Mouse (Mus musculus) right cerebral cortex, postnatal 10 days (tissue): Measurements from ENCODE around the gene Fahd2a.

Experiments used
- DNase-seq, 2 experiments: peaks; one replicate each; pipeline ENCODE4 v3.0.0; 2021; ENCODE audit warnings: low spot score in 2 of 2

The Fahd2a gene

DNA sequence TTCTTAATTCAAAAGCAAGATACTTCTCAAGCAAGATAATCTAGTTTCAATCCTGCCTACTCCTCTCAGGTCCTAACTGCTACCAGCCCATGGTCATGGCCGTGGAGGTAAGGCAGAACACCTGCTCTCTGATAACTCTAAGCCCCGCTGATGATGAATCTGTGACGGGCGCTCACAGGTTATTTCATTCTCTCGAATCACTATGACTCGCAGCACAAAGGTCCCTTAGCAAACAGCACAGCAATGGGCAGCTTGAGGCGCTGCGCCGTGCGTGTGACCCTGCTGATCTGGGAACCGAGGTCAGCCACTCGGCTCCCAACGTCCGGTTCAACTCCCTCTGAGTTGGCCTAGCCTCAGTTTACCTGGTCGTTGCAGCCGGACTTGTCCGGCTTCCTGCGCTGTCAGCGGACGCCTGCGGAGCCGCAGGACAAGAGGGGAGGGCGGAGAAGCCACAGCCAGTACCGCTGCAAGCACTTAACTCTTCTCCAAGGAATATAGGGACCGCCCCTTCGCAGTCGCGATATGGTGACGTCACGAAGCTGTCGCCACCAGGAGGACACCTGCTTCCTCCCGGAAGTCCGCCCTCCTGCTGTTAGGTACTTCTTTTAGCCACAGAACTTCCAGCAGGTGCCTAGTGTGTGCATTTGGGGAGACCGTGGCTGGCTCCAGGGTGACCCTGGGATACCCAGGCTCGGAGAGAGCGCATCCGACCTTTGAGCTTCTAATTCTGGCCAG lies at the start of gene Fahd2a:
Fahd2a (minus strand) TSS at position 511 of the 735 bp plus-strand sequence.
- DNase-seq: peak; percentile 94

DNA sequence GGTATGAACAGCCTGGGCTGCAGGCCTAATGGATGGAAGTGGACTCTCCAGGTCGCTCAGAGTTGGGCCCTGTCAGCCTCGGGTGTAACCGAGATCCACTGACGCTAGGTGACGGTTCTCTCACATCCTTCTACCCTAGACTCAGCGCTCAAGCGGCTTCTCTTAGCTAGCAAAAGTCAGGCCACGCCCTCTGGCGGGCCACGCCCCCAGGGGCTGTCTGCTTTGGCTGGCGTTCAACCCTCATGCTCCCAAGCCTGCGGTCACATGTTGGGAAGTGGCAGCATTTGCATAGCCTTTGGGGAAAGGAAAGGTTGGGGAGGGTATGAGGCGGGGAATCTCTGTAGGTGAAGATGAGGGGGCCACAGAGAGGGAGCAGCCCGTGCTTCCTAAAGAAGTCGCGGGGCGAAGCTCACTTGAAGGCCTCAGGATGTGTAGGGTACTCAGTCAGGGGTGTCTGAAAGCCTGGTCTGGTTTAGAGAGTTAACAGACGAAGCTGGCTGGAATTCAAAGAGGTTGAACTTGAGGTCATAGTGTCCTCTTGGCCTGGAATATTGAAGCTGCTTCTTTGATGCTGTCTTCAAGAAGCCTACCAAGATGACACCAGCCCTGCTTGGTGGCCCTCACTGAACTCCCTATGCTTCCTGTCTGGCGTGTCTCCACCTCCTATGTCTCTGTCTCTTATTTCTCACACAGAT lies 40.3 kb upstream of the Fahd2a start:
- peak; percentile 60 to 62 for DNase-seq

DNA sequence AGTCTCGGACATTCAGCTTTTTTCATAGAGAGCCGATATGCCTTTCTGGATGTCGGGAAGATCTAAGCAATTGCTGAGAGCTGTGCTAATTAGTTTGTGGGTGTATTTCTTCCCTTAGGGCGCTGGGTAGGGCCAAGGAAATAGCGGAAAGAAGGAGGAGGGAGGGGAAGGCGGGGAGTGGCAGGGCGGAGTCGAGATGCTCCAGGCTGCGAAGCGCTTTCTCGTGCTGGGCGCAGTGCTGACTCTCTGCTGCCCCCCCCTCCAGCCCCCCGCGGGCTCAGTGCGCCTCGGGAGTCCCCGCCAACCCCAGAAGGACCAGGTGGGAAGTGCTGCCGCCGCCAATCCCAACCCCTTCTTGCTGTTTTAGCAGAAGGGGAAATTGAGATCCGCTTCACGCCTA lies 38.6 kb upstream of the Fahd2a start:
- DNase-seq: no peak

DNA sequence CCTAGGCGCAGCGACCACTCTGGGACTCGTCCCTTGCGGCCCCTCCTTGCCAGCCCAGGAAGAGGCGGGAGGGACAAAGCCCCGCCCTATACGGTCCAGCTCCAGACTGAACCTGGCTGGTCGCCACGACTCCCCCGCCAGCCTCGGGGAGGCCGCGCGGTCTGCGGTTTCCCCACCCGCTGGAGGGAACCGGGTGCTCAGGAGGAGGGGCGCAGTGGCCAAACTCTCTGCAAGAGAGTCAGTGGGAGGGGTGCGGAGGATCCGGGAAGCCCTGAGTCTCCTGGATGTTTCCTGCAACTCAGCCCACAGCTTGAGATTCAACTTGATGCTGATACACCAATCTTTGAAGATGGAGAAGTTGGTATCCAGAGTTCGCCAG lies 38.2 kb upstream of the Fahd2a start:
- peak; percentile 56 to 71 for DNase-seq

DNA sequence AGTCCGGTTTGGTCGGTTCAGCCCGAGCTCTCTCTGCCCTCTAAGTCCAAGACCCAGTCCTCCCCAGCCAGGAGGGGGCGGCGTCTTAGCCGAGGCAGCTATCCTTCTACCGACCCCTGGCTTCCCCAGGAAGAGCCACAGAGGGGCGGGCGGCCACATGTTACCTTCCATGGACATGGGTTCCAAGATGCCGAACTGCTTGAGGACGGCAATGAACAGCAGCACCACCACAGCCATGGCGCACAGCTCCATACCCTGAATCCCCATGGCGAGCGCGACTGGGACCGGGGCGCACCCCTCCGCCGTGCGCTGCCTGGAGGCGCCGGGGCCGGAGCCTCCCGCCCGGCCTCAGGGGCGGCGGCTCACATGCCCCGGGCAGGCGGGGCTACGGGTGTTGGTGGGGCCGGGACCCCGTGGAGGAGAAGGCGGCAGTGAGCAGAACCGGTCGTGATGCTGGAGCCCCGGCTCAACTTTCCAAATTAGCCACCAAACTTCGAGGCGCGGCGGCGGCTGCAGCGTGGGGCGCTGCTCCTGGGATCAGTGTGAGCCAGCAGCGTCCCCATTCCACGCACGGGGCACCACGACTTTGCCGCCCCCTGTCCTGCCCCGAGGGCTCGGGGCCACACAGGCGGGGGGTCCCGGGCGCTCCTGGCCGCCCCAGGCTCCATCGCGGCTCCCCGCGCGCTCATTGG lies 37.6 kb upstream of the Fahd2a start:
- no peak for DNase-seq

DNA sequence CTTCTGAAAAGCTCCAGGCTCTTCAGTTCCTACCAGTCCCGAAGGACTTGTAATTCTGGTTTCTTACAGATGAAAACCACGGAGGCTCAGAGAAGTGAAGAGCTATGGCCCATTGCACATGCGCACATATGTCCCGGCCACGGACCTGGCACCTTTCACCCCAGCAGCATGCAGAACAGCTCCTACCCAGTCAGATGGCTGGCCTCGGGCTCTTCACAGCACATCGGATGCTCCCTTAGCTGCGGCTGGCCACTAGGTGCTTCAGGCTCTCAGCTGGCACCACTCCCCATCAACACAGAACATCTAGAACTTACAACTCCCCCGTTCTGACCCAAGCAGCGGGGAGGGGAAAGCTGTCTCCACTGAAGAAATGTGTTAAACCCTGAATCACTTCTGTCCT lies 35.4 kb upstream of the Fahd2a start:
- DNase-seq: no peak

DNA sequence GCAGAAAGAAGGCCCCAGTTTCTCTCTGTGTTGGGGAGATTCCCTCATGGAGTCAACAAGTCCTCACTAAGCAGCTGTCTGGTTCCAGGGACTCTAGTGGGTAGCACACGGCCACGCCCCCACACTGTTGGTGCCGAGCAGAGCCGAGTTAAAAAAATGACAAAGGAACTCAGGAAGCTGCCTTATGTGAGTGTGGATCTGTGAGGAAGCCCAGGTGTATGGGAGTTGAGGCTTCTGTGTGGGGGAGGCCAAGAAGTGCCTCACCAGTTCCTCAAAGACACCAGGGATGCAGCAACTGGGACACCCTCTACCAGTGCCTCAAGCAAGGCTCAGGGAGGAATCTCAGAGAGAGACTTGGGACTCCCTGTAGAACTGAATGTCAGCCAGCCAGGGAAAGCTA lies 34.8 kb upstream of the Fahd2a start:
- DNase-seq: no peak

DNA sequence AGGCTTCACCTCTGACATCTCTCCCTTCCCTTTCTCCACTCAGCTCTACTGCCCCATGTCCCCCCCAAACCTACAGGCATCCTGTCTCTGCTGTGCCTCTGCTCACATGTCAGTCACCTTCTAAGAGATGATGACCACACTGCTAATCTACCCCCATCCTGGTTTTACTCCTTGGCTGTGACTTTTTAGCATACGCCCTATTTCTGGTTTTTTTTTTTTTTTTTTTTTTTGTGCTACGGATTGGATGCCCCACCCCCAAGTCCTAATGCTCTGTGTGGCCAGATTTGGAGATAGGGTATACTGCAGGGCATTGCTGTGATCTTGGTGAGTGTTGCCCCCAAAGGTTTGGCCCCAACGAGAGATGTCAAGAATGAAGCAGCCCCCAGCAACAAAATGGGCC lies 27.9 kb upstream of the Fahd2a start:
- DNase-seq: no peak

DNA sequence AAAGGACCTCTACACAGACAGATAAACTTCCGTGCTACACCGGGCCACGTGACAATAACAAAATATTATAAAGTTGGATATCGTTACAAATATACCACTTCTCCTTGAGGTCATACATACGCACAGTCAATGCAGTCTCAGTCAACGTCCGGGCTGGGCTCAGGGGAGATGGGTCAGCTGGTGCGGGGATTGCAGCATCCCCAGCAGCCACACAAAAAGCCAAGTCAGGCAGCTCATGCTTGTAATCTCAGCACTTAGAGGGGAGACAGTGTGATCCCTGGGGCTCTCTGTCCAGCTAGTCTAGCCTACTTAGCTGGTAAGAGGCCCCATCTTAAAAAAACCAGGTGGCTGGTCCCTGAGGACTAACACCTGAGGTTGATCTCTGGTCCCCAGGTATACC lies 26.9 kb upstream of the Fahd2a start:
- DNase-seq: no peak

DNA sequence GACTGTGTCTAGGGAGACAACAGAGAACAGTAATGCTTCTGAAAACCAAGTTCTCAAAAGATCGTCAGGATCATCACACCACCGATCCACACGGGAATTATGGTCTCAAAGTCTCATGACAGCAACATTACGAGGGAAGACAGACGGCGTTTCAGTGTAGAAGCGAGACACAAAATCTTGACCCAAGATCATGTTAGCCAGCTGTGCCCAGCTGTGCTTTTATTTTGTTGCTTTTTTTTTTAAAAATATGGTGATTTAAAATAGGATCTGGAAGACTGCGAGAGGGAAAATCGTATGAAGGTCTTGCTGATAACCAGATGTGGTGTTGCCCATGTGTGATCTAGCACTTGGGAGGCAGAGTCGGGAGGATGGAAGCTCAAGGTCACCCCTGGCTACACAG lies 26.3 kb upstream of the Fahd2a start:
- DNase-seq: no peak

DNA sequence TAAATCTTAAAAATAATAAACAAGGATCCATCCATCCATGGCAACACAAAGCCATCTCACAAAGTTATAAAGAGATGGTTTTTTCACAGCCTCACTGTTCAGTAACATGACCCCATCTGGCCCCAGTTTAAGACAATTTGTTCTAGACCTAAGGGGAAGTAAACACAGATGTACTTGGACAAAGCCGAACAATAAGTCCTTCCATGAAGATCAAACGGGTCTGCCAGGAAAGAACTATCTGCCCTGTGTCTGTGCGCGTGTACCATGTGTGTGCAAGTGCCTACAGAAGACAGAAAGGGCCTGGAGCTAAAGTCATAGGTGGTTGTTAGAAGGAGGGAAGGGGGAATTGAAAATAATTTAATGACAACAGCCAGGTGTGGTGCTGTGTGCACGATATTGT lies 25.8 kb upstream of the Fahd2a start:
- no peak for DNase-seq

DNA sequence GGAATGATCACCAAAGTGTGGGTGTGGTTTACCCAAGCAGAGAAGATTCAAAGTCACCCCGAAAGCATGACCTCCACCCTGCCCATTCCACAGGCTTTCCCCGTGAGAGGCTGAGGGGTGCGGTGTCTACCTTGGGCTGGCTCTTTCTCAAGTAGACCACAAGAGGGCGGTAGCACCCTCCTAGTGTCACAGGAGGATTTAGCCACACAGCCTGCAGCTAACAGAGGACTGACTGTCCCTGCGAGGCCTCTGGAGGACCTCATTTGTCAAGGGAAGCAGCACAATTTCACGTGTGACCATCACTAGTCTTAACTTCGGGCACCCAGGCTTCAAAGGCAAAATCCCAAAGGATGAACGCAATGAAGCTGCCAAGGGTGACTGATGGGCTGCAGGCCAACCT lies 17.9 kb upstream of the Fahd2a start:
- peak; percentile 68 to 80 for DNase-seq

DNA sequence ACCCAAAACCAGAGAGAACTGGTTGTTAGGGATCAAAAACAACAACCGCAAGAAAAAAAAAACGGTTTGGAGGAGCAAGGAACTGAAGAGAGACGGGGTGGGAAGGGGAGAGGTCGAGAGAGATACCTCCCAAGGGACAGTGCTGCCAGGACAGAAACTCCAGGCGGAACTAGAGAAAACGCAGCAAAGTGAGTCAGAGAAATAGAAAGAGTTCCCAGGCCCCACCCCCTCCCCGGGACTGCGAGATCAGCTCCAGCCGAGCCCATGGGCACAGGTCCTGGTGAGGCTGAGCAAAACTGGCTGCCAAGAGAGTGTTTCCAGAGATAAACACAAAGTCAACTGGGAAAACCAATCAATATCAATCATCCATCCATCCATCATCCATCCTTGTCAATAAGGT lies 17.0 kb upstream of the Fahd2a start:
- no peak for DNase-seq

DNA sequence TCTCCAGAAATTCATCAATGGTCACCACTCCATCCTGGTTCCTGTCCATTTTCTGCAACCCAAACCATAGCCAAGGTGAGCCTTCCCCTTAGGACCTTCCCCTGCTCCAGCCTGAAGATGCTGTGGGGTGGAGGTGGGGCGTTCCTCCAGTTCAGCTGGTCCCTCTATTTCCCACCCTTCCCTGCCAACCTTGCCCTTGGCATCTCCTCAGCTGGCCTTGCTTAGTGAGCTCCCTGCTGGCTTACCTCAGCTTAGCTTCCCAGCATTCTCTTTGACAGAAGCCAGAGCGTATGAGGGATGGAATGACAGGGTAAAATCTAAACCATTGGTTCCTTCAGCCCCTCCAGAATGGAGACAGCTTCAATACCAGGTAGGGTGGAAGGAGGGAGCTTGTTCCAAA lies 15.0 kb upstream of the Fahd2a start:
- DNase-seq: no peak

DNA sequence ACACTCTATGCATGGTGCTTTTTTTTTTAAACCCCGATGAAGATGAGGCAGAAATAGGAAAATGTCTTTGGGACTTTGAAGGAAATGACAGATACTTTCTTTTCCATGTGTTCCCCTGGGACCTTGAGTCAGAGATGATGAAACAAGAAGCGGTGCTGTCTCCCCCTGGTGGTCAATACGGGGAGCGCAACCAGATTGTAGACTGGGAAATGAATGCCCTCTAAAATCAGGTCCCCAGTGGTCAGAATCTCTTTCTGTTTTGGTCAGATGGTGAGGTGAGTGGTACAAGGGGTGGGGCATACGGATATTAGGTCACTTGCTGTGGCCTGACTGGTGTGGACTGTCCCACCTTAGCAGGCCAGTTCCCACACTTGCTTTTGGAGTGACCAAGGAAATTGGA lies 9.4 kb upstream of the Fahd2a start:
- peak; percentile 72 to 80 for DNase-seq

DNA sequence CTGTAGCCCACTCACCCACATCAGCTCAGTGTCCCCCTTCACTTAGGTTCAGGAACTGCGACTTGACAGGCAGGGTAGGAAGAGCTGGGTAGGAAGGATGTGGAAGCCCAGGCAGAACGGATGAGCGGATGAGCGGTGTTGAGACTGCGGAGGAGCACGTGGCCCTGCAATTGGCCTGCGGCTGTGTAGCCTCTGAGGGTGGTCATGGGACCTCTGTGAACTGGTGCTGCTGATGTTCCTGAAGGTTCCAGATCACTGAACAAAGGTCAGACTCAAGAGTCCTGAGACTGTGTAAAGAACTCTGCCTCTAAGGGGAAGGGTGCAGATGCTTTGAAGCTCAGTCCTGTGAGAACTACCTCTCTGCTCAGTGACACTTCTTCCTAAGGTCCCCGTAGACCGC lies 8.8 kb upstream of the Fahd2a start:
- no peak for DNase-seq

DNA sequence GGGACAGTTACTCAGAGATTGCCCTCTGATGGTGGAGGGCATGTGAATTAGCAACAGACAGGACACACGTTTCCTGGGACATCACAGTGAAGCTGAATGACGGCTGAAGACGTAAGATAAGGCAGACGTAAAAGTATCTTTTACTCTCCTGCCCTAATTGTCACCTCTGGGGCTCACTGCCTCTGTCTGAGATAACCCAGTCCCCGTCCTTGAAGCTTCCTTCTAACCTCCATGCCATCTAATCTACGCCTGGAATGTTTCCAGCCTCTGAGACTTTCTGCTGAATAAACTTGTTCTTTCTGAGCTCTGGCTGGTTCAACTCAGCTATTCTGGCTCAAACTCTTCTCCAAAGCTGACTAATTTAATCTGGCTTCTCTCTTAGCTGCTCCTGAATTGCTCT lies 7.4 kb upstream of the Fahd2a start:
- no peak for DNase-seq

DNA sequence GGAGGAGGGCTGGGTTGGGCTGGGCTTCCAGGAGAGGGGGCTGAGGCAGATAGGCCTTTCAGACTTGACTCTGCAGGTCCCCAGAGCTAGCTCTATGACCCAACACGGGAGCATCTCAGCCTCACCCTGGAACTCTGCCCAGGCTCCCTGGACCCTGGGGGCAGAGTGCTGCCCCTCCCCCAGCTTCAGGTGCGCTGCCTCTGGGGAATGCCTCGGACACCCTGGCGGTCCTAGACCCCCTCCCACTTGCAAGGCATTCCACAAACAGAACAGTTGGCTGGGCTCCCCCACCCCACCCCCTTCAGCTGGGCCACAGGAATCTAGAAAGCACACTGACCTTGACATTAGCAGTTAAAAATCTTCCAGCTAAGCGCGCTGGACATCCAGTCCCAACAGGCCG lies 5.3 kb upstream of the Fahd2a start:
- DNase-seq: no peak

DNA sequence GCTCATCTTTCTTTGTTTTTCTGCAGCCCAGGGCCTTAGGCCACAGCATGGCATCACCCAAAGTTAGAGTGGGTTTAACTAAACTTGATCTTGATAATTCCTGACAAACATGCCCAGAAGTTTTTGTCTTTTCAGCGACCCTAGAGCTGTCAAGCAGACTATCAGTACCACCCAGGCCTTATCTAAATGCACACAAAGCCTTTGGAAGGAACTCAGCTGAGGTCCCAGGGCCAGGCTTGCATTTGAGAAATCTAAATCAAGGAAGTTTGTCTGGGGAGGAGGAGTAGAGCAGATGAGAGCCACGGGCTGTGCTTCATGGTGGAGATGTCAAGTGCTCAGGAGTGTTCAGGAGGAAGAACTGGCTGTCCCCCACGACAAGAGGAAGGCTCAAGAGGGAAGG lies 2.5 kb upstream of the Fahd2a start:
- no peak for DNase-seq

DNA sequence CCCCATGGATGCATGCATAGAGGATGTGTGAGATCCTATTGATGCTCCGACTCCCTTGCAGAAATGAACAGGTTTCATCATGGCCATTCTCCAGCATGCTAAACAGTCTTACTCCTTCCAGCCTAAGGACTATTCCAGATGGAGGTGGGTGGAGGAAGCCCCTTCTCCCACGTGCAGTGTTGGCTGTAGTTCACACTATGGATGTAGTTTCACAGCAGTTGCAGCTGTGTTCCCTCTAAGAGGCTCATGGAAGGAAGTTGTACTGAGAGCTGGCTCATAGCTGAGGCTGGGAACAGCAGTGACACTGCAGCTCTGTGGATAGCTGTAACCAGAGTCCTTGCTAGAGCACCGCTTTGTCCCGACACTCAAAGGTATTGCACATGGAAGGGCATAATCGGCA lies 6.7 kb downstream of the Fahd2a start:
- DNase-seq: peak in 1 of 2 experiments; percentile 53

DNA sequence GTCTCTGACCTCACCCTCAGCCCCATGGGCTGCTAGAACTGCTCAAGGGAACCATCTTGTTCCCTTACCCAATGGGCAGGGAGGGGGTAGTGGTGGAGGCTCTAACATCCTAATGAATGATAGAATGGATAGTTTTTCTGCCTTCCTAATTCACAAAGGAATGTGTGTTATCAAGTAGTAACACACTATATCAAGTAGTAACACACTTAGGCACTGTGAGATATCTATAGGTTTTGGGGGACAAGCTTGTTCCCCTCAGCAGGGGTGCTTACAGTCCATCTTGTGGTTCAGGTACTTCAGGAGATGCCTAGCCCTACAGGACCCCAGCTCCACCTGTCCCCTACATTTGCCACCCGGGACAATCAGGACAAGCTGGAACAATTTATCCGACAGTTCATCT lies 8.8 kb downstream of the Fahd2a start:
- no peak for DNase-seq

DNA sequence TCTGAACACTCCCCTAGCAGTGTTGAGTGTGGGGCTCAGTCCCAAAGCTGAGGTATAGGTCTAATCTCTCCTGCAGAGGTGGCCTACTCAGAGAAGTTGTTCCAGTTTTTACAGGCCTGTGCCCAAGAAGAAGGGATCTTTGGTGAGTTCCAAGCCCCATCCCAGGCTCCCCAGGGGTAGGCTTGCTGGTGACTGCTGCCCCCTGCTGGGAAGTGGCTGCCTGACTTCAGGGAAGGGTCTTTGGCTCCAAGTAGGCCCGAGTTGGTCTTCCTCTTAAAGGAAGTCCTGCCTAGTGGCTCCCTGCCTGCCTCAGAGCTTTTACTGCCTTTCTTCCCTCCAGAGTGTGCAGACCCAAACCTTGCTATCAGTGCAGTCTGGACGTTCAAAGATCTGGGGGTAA lies 9.2 kb downstream of the Fahd2a start:
- no peak for DNase-seq
